Mouse (Mus musculus) embryonic facial prominence, embryonic 12.5 days (tissue): ENCODE measurements around the gene Cd59a. TPM values are rescaled to one million over a fixed set of nuclear protein-coding genes. Genes with fewer than 3 reads are reported as not detected.
"Not testable (repeated sequence)": the region's sequence is repeated elsewhere in the genome, so short reads cannot be mapped to it uniquely, and the experiment has no call there.

Source experiments
- ATAC-seq: fragments of 200-750 bp; cut with Nextera tagmentation; 2 replicates; pipeline ENCODE4 v1.8.0; 2017; ENCODE audit not compliant: insufficient number of reproducible peaks, insufficient read depth, low FRiP score, low TSS enrichment
- H3K27ac ChIP-seq: fragments of 300-500 bp; sonication (generic); 2 replicates; pipeline ENCODE4 v1.5.1; 2016; ENCODE audit warnings: mild to moderate bottlenecking
- H3K27me3 ChIP-seq: fragments of 300-500 bp; sonication (generic); 2 replicates; pipeline ENCODE4 v1.6.1; 2016; ENCODE audit warnings: mild to moderate bottlenecking, moderate library complexity
- H3K36me3 ChIP-seq: fragments of 300-500 bp; sonication (generic); 2 replicates; pipeline ENCODE4 v1.6.1; 2016; ENCODE audit warnings: mild to moderate bottlenecking
- H3K4me1 ChIP-seq: fragments of 300-500 bp; sonication (generic); 2 replicates; pipeline ENCODE4 v1.6.1; 2016
- H3K4me2 ChIP-seq: fragments of 300-500 bp; sonication (generic); replicated peaks from 2 replicates; pipeline ENCODE4 v1.6.1; 2016; ENCODE audit warnings: mild to moderate bottlenecking, moderate library complexity
- H3K4me3 ChIP-seq: fragments of 300-500 bp; sonication (generic); 2 replicates; pipeline ENCODE4 v1.5.1; 2016; ENCODE audit warnings: mild to moderate bottlenecking
- H3K9ac ChIP-seq: fragments of 300-500 bp; sonication (generic); 2 replicates; pipeline ENCODE4 v1.6.1; 2016; ENCODE audit warnings: mild to moderate bottlenecking, moderate library complexity
- H3K9me3 ChIP-seq: fragments of 300-500 bp; sonication (generic); 2 replicates; pipeline ENCODE4 v1.6.1; 2016; ENCODE audit warnings: mild to moderate bottlenecking, moderate library complexity
- whole genome bisulfite sequencing: fragments of 180-500 bp; shearing (Covaris S2); methylation state at CpG from one replicate; pipeline ENCODE4 v1.1.7; 2016; 5-methylcytosine and 5-hydroxymethylcytosine counted together
- polyA plus RNA-seq: library from polyadenylated mRNA; unstranded; fragments of >200 nt; fragmentation: Nextera tagmentation; extraction: Ambion mirVana; gene quantifications from 2 replicates; pipeline ENCODE4 v1.2.1, GENCODE M21; 2016

The Cd59a gene
- polyA plus RNA-seq, 1 experiment from 2014 or later = 23.0 TPM

- H3K4me1 ChIP-seq = no peaks in the 10 kb centered on the region
- ATAC-seq = 0 out of 2 replicates have a peak, but pooled peaks have one; percentile 56
- H3K36me3 ChIP-seq = no peaks in the 10 kb centered on the region
- no peak overlapping the region for H3K4me3 ChIP-seq
- H3K4me2 ChIP-seq = no peak overlapping the region
- no peaks in the 10 kb centered on the region for H3K27me3 ChIP-seq
- no peak overlapping the region for H3K9ac ChIP-seq
- H3K9me3 ChIP-seq = no peaks in the 10 kb centered on the region
- no peak overlapping the region for H3K27ac ChIP-seq
These were observed 13.1 kb upstream of the Cd59a start for GRCm38 (mm10) chr2:104082474-104082873.

- not testable (repeated sequence) for H3K9ac ChIP-seq, H3K36me3 ChIP-seq, H3K27ac ChIP-seq, H3K4me3 ChIP-seq, H3K27me3 ChIP-seq, H3K4me2 ChIP-seq, H3K4me1 ChIP-seq, ATAC-seq, H3K9me3 ChIP-seq
These were observed 11.6 kb upstream of the Cd59a start for GRCm38 (mm10) chr2:104084027-104084426.

GRCm38 (mm10) chr2:104087562-104087961 lies 8.0 kb upstream of the Cd59a start:
- not testable (repeated sequence) for H3K27me3 ChIP-seq, H3K4me1 ChIP-seq, H3K27ac ChIP-seq, H3K4me2 ChIP-seq, H3K4me3 ChIP-seq, H3K9me3 ChIP-seq, ATAC-seq, H3K36me3 ChIP-seq, H3K9ac ChIP-seq
- 100% methylated on average over 1 of the region's 1 CpGs for WGBS

- Histone ChIP-seq H3K9ac (no peak overlapping the region), H3K36me3 (no peaks in the 10 kb centered on the region), H3K9me3 (no peaks in the 10 kb centered on the region), H3K4me1 (no peaks in the 10 kb centered on the region), H3K4me2 (no peak overlapping the region), H3K27me3 (no peaks in the 10 kb centered on the region), H3K27ac (no peak overlapping the region), H3K4me3 (no peak overlapping the region)
- no peak for ATAC-seq
- 80% methylated on average over 2 of the region's 2 CpGs for WGBS
These were observed 2.3 kb upstream of the Cd59a start for GRCm38 (mm10) chr2:104093305-104093704.

GRCm38 (mm10) chr2:104096256-104096655 lies 655 bp downstream of the Cd59a start:
- Histone ChIP-seq H3K4me1 (no peaks in the 10 kb centered on the region), H3K9me3 (no peaks in the 10 kb centered on the region), H3K4me2 (peak overlapping the region; percentile 63), H3K27ac (peak overlapping the region; percentile 77), H3K36me3 (no peaks in the 10 kb centered on the region), H3K9ac (peak overlapping the region; percentile 45), H3K27me3 (no peaks in the 10 kb centered on the region), H3K4me3 (peak overlapping the region; percentile 45)
- ATAC-seq = no peak
- WGBS = 34% methylated on average over 10 of the region's 10 CpGs

- not testable (repeated sequence) for H3K4me2 ChIP-seq, ATAC-seq, H3K9me3 ChIP-seq, H3K4me1 ChIP-seq, H3K27me3 ChIP-seq, H3K27ac ChIP-seq, H3K9ac ChIP-seq, H3K4me3 ChIP-seq, H3K36me3 ChIP-seq
- 68% methylated on average over 1 of the region's 1 CpGs for WGBS
These were observed 1.2 kb downstream of the Cd59a start for GRCm38 (mm10) chr2:104096796-104097195.

- H3K4me2 ChIP-seq, H3K9ac ChIP-seq, H3K36me3 ChIP-seq, H3K27me3 ChIP-seq, ATAC-seq, H3K27ac ChIP-seq, H3K4me3 ChIP-seq, H3K9me3 ChIP-seq, H3K4me1 ChIP-seq: not testable (repeated sequence)
- 93% methylated on average over 4 of the region's 4 CpGs for WGBS
These were observed 1.8 kb downstream of the Cd59a start for GRCm38 (mm10) chr2:104097396-104097795.

- Histone ChIP-seq H3K27me3 (no peaks in the 10 kb centered on the region), H3K36me3 (no peaks in the 10 kb centered on the region), H3K27ac (no peak overlapping the region), H3K4me2 (no peak overlapping the region), H3K4me3 (no peak overlapping the region), H3K9me3 (no peaks in the 10 kb centered on the region), H3K9ac (no peak overlapping the region), H3K4me1 (no peaks in the 10 kb centered on the region)
- WGBS = 27% methylated on average over 3 of the region's 3 CpGs
- ATAC-seq = no peak
These were observed 3.1 kb downstream of the Cd59a start for GRCm38 (mm10) chr2:104098529-104099230.

- no peaks in the 10 kb centered on the region for H3K27me3 ChIP-seq
- no peak for ATAC-seq
- no peaks in the 10 kb centered on the region for H3K9me3 ChIP-seq
- H3K9ac ChIP-seq = no peak overlapping the region
- no peaks in the 10 kb centered on the region for H3K36me3 ChIP-seq
- WGBS = 90% methylated on average over 2 of the region's 2 CpGs
- H3K4me2 ChIP-seq = no peak overlapping the region
- H3K27ac ChIP-seq = no peak overlapping the region
- no peak overlapping the region for H3K4me3 ChIP-seq
- no peaks in the 10 kb centered on the region for H3K4me1 ChIP-seq
These were observed 3.6 kb downstream of the Cd59a start for GRCm38 (mm10) chr2:104099231-104099585.

GRCm38 (mm10) chr2:104099946-104100345 lies 4.3 kb downstream of the Cd59a start:
- no peaks in the 10 kb centered on the region for H3K36me3 ChIP-seq
- no peaks in the 10 kb centered on the region for H3K9me3 ChIP-seq
- no peak overlapping the region for H3K4me3 ChIP-seq
- H3K4me1 ChIP-seq = no peaks in the 10 kb centered on the region
- no peak overlapping the region for H3K4me2 ChIP-seq
- H3K9ac ChIP-seq = no peak overlapping the region
- ATAC-seq = no peak
- H3K27me3 ChIP-seq = no peaks in the 10 kb centered on the region
- WGBS = 47% methylated on average over 1 of the region's 1 CpGs
- no peak overlapping the region for H3K27ac ChIP-seq

- H3K36me3 ChIP-seq = no peaks in the 10 kb centered on the region
- 87% methylated on average over 6 of the region's 6 CpGs for WGBS
- no peak overlapping the region for H3K4me3 ChIP-seq
- no peaks in the 10 kb centered on the region for H3K9me3 ChIP-seq
- no peak overlapping the region for H3K27ac ChIP-seq
- H3K4me1 ChIP-seq = no peaks in the 10 kb centered on the region
- H3K27me3 ChIP-seq = no peaks in the 10 kb centered on the region
- H3K9ac ChIP-seq = no peak overlapping the region
- ATAC-seq = no peak
- no peak overlapping the region for H3K4me2 ChIP-seq
These were observed 9.2 kb downstream of the Cd59a start for GRCm38 (mm10) chr2:104104800-104105199.

GRCm38 (mm10) chr2:104109021-104109420 lies 13.4 kb downstream of the Cd59a start:
- WGBS = 88% methylated on average over 2 of the region's 2 CpGs
- not testable (repeated sequence) for H3K27me3 ChIP-seq, H3K4me2 ChIP-seq, H3K4me1 ChIP-seq, H3K27ac ChIP-seq, ATAC-seq, H3K9ac ChIP-seq, H3K36me3 ChIP-seq, H3K4me3 ChIP-seq, H3K9me3 ChIP-seq

- H3K27me3 ChIP-seq = no peaks in the 10 kb centered on the region
- H3K36me3 ChIP-seq = no peaks in the 10 kb centered on the region
- H3K27ac ChIP-seq = no peak overlapping the region
- 60% methylated on average over 2 of the region's 2 CpGs for WGBS
- H3K9ac ChIP-seq = no peak overlapping the region
- H3K4me3 ChIP-seq = no peak overlapping the region
- no peak for ATAC-seq
- H3K4me1 ChIP-seq = no peaks in the 10 kb centered on the region
- no peaks in the 10 kb centered on the region for H3K9me3 ChIP-seq
- H3K4me2 ChIP-seq = no peak overlapping the region
These were observed 13.9 kb downstream of the Cd59a start for GRCm38 (mm10) chr2:104109528-104109927.
